Mouse (Mus musculus): Measurements from ENCODE around the gene Serping1. TPM values are rescaled to one million over a fixed set of nuclear protein-coding genes. Genes with fewer than 3 reads are reported as not detected.
"Not testable (repeated sequence)": the region's sequence is repeated elsewhere in the genome, so short reads cannot be mapped to it uniquely, and the experiment has no call there.

The Serping1 gene
- 10 to 100 TPM in 1 of 2 experiments, 1 to 10 TPM in 1; 6.8 to 10.6 TPM for total RNA-seq (2021)
- long read RNA-seq, experiment 1, partial matches to known transcripts = 8 of 10 reads
- long read RNA-seq, experiment 1, other reads (novel, unspliced or antisense) = 1 of 10 reads
- long read RNA-seq, experiment 2, partial matches to known transcripts = 21 of 25 reads
- long read RNA-seq, experiment 2, other reads (novel, unspliced or antisense) = 0 of 25 reads

DNA sequence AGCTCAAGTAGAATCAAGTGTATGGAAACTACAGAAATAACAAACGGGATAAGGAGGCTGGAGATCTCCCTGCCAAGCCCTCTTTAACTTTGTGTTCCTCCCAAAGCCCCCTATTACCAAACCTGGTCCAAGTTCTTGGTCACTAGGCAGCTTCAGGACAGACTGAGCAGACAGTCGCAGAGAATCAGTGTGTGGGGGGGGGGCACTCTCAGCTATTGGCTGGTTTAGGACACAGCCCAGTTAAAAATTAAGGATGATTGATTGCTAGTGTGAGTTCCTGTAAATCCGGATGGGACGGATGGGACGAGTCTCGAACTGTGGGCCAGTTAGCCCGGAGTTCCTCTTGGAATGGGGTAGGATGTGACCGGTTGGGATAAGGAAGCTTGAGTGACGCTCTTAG, at the start of gene Serping1:
Gene Serping1, minus strand, starts transcription at position 204 of the 400 bp plus-strand sequence.
- no peak for DNase-seq (ENCODE audit: low spot score in 2 of 2)

DNA sequence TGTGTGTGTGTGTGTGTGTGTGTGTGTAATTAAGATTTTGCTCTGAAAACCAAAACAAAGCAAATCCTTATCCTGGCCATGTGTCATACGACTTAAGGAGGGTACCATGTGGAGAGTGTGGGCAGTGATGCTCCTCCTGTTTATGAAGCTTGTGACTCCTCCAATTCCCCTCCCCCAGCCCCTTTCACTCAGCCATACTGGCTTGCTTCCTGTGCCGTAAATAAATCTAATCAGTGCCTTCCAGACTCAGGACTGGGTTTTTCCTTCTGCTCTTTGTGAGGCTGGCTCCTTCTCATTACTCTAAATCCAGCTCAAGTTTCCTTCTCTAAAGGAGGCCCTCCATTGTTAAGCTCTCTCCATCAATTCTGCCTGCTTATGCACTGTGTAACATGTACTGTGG, 48.0 kb upstream of the Serping1 start:
- peak in 1 of 2 experiments; percentile 17 for DNase-seq (ENCODE audit: low spot score in 2 of 2)

DNA sequence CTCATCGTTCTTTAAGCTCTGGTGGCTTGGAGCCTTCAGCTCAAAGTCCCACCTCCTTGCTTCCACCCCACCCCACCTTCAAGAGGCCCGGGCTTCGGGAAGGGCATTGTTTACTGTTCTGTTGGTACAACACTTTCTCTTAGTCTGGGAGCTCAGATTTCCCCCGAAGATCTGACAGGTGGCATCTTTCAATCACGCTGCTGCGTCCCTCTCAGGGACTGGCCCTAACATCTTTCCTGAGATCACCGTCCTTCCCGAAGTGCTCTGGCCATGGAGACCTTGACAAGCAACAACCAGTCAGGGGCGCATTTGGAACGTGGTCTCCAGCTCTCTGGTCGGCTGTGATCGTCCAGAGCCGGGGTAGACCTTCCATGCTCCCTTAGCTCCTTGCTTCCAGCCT, 47.3 kb upstream of the Serping1 start, which contains the start of gene Smtnl1:
Gene Smtnl1, minus strand, starts transcription at position 101 of the 400 bp plus-strand sequence.
- DNase-seq (ENCODE audit: low spot score in 2 of 2) = no peak

DNA sequence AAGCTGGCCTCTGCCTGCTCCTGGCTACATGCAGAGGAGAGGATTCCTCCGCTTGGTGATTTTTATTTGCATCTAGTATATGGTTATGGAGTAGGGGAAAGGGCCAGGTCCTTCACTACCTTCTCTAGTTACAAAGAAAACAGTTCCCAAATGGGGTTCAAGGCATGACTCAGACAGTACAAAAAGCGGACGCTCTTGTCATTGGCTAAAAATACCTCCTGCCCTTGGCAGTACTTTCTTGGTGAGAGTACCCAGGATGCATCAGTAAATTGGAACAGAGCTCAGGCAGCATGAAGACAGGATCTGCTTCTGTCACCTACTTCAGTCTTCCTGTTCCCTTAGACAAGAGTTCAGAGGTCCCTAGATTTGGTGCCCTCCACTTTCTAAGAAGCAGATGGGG, 44.6 kb upstream of the Serping1 start:
- DNase-seq (ENCODE audit: low spot score in 2 of 2) = no peak

DNA sequence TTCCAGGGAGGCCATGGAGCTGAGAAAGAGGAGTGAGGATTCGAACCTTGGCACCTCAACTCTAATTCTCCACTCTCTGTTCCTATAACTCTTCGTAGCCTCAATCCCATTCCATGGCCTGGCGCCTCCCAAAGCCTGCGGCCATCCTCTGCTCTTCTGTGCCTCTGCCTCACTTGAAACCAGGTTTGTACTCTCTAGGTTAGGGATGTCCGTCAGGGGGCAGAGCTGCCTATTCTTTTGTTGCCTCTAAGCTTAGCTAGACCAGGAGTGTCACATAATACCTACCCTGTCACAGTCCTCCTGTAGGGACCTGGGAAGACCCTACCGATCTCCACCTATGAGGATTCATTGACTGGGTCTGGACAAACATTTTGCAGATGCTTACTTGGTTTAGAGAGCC, 37.4 kb upstream of the Serping1 start:
- no peak for DNase-seq (ENCODE audit: low spot score in 2 of 2)

DNA sequence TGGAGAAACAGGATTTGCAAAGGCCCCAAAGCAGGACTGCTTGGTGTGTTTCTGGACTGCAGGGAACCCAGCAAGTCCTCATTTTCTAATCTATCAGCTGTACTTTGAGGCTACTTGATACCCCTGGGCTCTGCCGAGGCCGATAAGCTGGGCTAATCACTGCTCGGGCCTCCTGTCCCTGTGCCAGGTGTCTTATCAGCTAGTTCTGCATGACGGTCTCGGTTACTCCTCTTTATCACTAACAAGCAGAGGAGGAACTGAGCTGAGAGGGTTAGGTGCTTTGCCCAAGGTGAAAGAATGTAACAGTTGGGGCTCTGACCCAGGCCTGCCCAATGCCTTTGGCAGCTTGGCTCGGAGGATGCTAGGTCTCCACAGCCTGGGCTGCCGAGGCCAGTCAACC, 36.6 kb upstream of the Serping1 start:
- no peak for DNase-seq (ENCODE audit: low spot score in 2 of 2)

DNA sequence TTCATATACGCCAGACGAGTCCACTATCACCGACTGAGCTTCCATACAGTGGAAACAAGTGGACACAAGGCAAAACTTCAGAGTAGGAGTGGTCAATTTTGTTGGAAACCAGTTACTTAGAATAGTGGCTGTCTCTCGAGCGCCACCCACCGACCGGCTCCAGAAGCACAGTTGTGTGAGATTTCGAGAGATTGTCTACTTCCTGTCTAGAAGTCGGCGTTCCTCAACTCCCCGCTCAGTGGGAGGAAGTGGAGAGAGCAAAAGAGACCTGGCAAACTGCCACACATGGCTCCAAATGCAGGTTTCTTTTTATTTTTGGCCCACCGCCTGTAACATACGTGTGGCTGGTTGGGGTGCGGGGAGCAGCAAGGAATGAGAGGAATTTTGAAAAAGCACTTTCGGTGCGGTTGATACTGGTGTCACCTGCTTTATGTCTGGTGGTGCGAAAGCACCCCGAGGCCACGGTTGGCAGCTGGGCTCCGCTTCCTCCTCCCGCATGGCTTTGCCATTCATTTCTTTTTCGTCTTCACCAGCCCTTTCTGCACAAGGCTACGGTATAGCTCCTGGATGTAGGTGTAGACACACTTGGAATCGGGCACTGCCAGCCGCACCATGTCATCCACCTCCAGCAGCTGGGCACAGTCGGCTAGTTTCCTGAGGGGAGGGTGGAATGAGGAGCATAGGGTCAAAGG, 35.8 kb upstream of the Serping1 start:
- peak; percentile 83 to 87 for DNase-seq (ENCODE audit: low spot score in 2 of 2)

DNA sequence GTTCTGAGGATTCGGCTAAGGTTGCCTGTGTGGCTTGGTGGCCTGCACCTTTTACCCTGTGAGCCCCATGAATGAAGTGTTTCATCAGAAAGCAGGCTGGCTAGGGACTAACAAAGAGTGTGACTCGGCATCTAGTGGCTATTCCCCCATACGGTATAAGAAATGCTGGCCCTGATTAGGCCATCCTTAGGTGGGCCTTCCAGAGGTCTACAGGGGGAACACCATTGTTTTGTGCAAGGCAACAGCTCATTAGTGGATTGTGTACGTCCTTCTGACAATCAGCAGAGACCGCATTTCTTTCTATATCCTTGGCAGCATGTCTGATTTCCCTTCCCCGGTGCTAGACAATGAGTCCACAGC, 35.3 kb upstream of the Serping1 start:
- DNase-seq (ENCODE audit: low spot score in 2 of 2) = no peak

DNA sequence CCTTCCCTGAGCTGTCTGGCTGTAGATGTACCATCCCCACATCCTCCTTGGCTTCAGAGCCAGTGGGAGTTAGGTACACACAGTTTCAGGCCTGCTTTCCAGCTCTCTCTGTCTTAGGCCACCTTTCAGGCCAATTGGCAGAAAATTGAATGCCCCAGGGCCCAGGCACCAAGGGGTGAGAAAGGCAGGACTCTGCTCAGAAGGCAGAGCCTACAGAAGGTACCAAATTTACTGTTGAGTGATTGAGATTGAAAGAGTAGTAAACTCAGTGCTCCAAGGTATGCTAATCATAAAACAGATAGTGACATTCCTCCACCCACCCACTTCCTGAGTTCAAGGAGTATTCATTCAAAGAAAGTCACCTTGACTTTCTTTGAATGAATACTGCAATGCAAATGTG, 34.1 kb upstream of the Serping1 start:
- DNase-seq (ENCODE audit: low spot score in 2 of 2) = no peak

DNA sequence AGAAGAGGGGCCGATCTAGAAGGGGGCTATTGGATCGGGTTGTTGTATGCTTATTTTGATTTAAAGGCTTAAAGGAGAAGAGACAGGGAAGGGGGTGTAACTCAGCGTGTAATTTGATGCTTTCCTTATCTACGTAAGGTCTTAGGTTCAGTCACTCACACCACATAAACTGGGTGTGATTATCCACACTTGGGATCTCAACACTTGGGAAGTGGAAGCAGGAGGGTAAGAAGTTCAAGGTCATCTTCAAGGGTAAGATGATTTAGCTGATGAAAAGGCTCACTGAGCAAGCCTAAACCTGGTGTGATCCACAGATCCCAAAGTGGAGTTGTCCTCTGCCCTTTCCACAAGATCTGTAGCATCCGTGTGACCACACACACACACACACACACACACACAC, 31.3 kb upstream of the Serping1 start:
- DNase-seq (ENCODE audit: low spot score in 2 of 2) = no peak

DNA sequence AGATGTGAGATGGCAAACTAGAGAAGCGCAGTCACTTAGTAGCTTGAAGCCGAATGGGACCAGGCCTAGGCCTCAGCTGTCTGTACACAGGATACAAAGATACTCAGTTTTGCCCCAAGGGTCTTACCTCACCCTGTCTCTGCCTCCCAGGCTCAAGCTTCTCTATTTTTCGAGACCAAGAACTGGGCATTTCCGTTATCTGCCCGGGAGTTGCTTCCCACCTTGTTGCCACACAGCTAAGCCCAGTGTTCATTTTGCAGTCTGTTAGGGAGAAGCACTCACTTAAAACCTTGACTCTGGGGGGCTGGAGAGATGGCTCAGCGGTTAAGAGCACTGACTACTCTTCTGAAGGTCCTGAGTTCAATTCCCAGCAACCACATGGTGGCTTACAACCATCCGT, 28.7 kb upstream of the Serping1 start:
- DNase-seq (ENCODE audit: low spot score in 2 of 2) = no peak

DNA sequence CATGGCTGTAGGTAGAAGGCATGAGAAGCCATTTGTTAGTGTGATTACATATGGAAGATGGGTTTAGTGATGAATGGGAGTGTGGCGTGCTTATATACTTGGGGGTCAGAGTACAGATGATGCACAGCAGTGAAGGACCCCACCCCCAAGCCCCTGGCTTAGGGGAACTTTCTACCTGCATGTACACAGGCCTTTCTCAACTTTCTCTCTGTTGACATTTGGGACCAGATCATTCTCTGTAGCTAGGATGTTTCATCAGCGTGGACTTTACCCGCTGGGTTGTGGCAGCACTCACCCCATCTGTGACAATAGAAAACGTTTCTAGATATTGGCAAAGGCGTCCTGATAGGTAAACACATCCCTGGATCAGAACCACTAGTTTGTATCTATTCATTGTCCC, 26.0 kb upstream of the Serping1 start:
- not testable (repeated sequence) for DNase-seq (ENCODE audit: low spot score in 2 of 2)

DNA sequence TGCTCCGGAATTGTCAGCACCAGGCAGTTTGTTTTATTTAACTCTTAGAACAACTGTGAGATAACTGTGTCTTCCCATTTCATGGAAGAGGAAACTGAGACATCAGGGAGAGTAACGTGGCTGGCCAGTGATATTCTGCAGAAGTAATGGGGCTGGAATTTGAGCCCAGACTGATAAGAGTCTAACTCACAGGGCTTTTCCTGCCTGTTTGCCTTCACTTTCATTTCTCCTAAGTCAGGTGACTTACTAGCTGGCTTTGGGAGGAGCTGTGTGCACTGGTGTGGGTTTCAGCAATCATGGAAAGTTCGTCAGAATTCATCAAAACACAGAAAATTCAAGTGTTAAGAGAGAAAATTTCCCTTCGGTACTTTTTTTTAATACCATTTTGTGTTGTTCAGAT, 25.1 kb upstream of the Serping1 start:
- no peak for DNase-seq (ENCODE audit: low spot score in 2 of 2)

DNA sequence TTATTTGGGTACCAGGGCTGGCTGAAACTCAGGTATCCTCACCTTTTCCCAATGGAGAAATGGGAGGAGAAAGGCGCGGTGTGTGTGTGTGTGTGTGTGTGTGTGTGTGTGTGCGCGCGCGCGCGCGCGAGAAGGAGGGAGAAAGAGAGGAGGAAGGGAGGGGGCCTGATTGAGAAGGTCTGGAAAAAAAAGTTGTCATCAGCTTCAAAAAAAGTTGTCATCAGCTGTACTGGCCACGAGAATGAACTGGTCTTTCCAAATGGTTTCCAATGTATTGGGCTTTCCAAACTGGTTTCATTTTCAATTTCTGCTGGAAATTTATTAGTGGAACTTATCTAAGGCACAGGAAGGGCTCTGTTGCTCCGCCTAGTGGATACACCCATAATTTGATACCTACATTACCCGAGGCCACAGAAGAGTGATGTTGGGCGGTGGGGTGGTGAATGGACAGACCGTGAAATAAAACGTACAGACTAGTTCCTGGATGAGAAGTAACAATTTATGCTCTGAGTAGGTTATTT, 23.9 kb upstream of the Serping1 start:
- DNase-seq (ENCODE audit: low spot score in 2 of 2) = peak; percentile 64 to 79

DNA sequence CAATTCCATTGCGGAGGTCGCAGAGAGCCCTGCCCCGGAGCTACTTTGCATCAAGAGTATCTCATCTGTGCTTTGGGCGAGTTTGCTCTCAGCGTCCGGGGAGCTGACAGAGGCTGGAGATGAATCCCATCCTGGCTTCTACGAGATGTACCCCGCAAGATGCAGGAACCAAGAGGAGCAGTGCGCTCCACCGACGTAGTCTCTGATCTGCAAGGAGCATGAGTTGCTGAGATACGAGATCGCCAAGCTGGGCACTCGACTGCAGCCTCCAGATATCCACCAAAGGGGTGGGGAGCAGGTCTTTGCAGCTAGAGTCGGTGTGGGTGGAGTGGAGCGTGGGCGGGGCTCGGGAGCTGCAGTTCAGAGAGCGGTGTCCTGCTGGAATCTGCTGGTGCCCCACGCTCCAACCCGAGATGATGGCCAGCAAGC, 23.3 kb upstream of the Serping1 start, which contains the start of gene Ube2l6:
Gene Ube2l6, plus strand, starts transcription at position 336 of the 429 bp plus-strand sequence.
- peak; percentile 41 to 56 for DNase-seq (ENCODE audit: low spot score in 2 of 2)

DNA sequence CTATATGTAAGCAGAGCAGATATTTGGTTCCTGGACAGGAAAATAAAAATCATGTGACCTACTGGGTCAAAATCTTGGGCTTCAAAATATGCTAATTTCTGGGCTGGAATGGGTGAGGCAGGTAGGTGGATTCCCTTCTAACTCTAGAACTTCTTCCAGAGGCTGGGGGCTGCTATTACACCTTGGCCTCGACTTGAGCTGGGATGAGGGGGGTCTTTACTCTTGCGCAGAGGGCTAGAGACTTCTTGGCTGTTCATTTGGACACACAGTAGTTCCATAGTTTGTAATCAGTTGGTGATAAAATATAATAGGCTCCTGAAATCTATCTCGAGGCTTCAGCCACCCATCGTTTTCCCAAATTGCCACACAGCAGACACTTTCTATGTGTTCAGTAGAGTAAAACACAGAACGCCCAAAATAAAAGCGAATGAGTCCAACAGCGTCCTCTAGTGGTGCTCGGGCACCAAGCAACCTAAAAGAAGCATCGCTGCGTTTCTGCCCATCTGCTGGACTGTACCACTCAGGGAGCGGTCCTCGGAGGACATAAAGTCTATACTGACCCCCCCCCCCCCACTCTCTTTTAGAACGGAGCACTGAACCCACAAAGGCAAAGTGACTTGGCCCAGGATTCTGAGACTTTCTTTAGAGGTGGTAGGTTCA, 22.7 kb upstream of the Serping1 start:
- peak; percentile 86 to 88 for DNase-seq (ENCODE audit: low spot score in 2 of 2)

DNA sequence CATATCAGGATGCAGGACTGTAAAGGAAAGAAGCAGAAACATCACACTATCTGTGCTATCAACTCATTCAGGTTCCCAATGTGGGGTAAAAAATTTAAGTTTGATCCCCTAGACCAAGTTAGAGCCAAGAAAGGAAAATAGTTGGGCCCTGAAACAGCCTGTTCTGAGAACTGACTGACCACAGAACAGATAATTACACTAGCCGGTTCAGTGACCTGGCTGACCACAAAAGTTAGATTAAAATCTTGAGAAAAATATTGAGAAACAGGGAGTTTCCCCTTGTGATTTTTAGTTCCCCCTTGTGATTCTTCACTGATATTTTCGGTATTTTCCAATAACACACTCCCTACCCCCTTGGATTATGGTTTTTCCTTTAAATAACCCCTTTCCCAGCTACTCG, 18.6 kb upstream of the Serping1 start:
- DNase-seq (ENCODE audit: low spot score in 2 of 2) = no peak

DNA sequence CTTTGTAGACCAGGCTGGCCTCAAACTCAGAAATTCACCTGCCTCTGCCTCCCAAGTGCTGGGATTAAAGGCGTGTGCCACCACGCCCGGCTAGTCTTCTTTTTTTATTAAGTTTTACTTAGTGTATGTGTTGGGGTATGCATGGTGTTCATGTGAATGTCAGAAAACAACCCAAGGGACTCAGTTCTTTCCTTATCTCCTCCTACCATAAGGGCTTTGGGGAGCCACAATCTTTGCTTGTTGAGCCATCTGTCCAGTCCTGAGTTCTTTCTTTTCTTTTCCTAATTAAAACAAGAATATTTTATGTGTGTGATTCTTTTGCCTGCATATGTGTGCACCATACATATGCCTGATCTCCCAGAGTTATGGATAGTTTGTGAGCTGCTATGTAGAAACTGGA, 17.9 kb upstream of the Serping1 start:
- no peak for DNase-seq (ENCODE audit: low spot score in 2 of 2)

DNA sequence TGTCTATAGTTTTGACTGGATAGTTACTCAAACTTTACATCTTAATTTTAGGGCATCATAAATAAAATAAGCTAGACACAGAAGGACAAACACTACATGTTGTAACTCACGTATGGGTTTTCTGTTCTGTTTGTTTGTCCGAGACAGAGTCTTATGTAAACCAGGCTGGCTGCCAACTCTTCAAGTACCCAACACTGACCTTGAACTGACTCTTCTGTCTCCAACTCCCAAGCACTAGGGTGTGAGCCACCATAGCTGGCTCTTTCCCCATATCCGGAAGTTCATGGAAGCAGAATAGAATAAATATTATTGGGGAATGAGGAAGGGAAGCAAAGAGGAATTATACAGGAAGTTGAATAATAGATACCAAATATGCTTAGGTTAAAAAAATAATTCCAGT, 17.3 kb upstream of the Serping1 start:
- DNase-seq (ENCODE audit: low spot score in 2 of 2) = no peak

DNA sequence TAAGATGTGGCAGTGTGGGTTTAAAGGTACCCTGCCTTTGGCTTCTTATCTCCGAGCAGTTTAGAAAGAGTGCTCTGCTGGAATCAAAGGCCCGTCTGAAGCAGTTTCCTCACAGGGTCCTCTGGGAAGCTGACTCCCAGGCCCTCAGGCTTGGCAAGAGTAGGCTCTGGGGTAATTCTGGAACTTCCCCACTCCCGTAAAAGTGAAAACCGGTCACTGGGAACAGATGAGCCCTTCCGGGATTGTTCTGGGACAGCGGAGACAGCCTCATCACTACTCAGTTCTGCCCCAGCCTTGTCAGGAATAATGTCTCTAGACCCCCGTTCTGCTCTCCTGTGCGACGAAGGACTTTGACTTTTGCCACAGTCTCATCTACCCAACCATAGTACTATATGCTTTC, 15.2 kb upstream of the Serping1 start:
- no peak for DNase-seq (ENCODE audit: low spot score in 2 of 2)

DNA sequence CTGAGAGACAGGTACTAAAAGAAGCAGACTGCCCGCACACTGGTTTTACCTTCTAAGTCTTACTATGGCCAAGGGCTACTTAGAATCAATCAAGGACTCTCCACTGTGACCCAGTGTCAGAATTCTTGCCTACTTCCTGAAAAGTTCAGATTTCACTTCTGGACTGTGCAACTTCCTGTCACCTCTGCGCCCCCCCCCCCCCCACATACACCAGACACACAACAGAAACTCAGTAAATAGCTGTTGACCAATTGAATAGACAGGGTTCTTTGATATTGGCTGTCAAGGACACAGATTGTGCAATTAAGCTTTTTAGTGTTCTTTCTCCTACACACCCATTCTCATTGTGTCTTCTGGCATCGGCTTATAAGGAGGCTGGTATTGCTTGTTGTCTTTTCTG, 13.1 kb upstream of the Serping1 start:
- no peak for DNase-seq (ENCODE audit: low spot score in 2 of 2)

Measured in layer of hippocampus, postnatal 14 days (tissue).